Mouse (Mus musculus) frontal cortex, postnatal 14 days (tissue): ENCODE data around the gene Smc6.

ENCODE experiments used
- DNase-seq, 2 experiments: peaks; one replicate each; pipeline ENCODE4 v3.0.0; 2022; ENCODE audit warnings: low spot score in 2 of 2

Smc6 gene

GRCm38 (mm10) chr12:11265382-11266281 lies at the start of gene Smc6, which contains the start of gene Gen1:
TSS of gene Smc6 (plus strand) at chr12:11265886.
TSS of gene Gen1 (minus strand) at chr12:11265801.
- peak; percentile 84 to 87 for DNase-seq

- no peak for DNase-seq
These were observed 49.2 kb upstream of the Smc6 start for GRCm38 (mm10) chr12:11216454-11216853.

- no peak for DNase-seq
These were observed 47.9 kb upstream of the Smc6 start for GRCm38 (mm10) chr12:11217726-11218250.

GRCm38 (mm10) chr12:11221524-11222330 lies 44.0 kb upstream of the Smc6 start:
- no peak for DNase-seq

GRCm38 (mm10) chr12:11222566-11222965 lies 43.1 kb upstream of the Smc6 start:
- no peak for DNase-seq

- no peak for DNase-seq
These were observed 42.6 kb upstream of the Smc6 start for GRCm38 (mm10) chr12:11223090-11223489.

- no peak for DNase-seq
These were observed 41.0 kb upstream of the Smc6 start for GRCm38 (mm10) chr12:11224722-11225121.

GRCm38 (mm10) chr12:11226123-11226522 lies 39.6 kb upstream of the Smc6 start:
- no peak for DNase-seq

- no peak for DNase-seq
These were observed 39.0 kb upstream of the Smc6 start for GRCm38 (mm10) chr12:11226529-11227268.

- DNase-seq, result no peak
These were observed 35.4 kb upstream of the Smc6 start for GRCm38 (mm10) chr12:11230267-11230666.

GRCm38 (mm10) chr12:11235996-11236395 lies 29.7 kb upstream of the Smc6 start:
- DNase-seq, result no peak

- DNase-seq, result no peak
These were observed 18.2 kb upstream of the Smc6 start for GRCm38 (mm10) chr12:11247460-11247859.

- no peak for DNase-seq
These were observed 15.4 kb upstream of the Smc6 start for GRCm38 (mm10) chr12:11250322-11250721.

- no peak for DNase-seq
These were observed 791 bp upstream of the Smc6 start for GRCm38 (mm10) chr12:11264895-11265294.

- no peak for DNase-seq
These were observed 748 bp downstream of the Smc6 start for GRCm38 (mm10) chr12:11266282-11266985.

- no peak for DNase-seq
These were observed 1.3 kb downstream of the Smc6 start for GRCm38 (mm10) chr12:11267030-11267429.

- no peak for DNase-seq
These were observed 6.9 kb downstream of the Smc6 start for GRCm38 (mm10) chr12:11272568-11272967.

GRCm38 (mm10) chr12:11273185-11273584 lies 7.5 kb downstream of the Smc6 start:
- DNase-seq, result no peak

GRCm38 (mm10) chr12:11276632-11277031 lies 10.9 kb downstream of the Smc6 start:
- DNase-seq, result no peak

- no peak for DNase-seq
These were observed 11.5 kb downstream of the Smc6 start for GRCm38 (mm10) chr12:11277207-11277606.

- DNase-seq, result no peak
These were observed 14.2 kb downstream of the Smc6 start for GRCm38 (mm10) chr12:11279886-11280285.
